Mouse (Mus musculus) forebrain, embryonic 14.5 days (tissue): ENCODE data around the gene Rbfox2. TPM values are rescaled to one million over a fixed set of nuclear protein-coding genes. Genes with fewer than 3 reads are reported as not detected.

Experiments
- ATAC-seq: fragments of 200-750 bp; cut with Nextera tagmentation; 2 replicates; pipeline ENCODE4 v1.8.0; 2017; ENCODE audit warnings: mild to moderate bottlenecking, moderate library complexity
- DNase-seq: peaks from one replicate; pipeline ENCODE4 v3.0.0-alpha.2; 2015; ENCODE audit warnings: low spot score
- H3K27ac ChIP-seq: fragments of 300-500 bp; sonication (generic); 2 replicates; pipeline ENCODE4 v1.5.1; 2014; ENCODE audit warnings: low read depth, mild to moderate bottlenecking, control low read depth, low read length, moderate library complexity
- H3K27me3 ChIP-seq: fragments of 300-500 bp; sonication (generic); replicated peaks from 2 replicates; pipeline ENCODE4 v1.6.1; 2014; ENCODE audit warnings: low read length, control low read depth, mixed read lengths; ENCODE audit not compliant: control insufficient read depth, insufficient read depth
- H3K36me3 ChIP-seq: fragments of 300-500 bp; sonication (generic); 2 replicates; pipeline ENCODE4 v1.6.1; 2014; ENCODE audit warnings: low read length, control low read depth; ENCODE audit not compliant: control insufficient read depth, insufficient read depth
- H3K4me1 ChIP-seq: fragments of 300-500 bp; sonication (generic); 2 replicates; pipeline ENCODE4 v1.6.1; 2014; ENCODE audit warnings: antibody characterized with exemption, low read length, control low read depth; ENCODE audit not compliant: control insufficient read depth, insufficient read depth
- H3K4me2 ChIP-seq: fragments of 300-500 bp; sonication (generic); 2 replicates; pipeline ENCODE4 v1.6.1; 2014; ENCODE audit warnings: mild to moderate bottlenecking, control low read depth, low read length
- H3K4me3 ChIP-seq: fragments of 300-500 bp; sonication (generic); 2 replicates; pipeline ENCODE4 v1.5.1; 2014; ENCODE audit warnings: low read depth, low read length, control low read depth
- H3K9ac ChIP-seq: fragments of 300-500 bp; sonication (generic); 2 replicates; pipeline ENCODE4 v1.6.1; 2014; ENCODE audit warnings: mild to moderate bottlenecking, low read length, control low read depth, moderate library complexity
- H3K9me3 ChIP-seq: fragments of 300-500 bp; sonication (generic); replicated peaks from 2 replicates; pipeline ENCODE4 v1.6.1; 2016; ENCODE audit warnings: low read length, control low read depth, mixed read lengths; ENCODE audit not compliant: control insufficient read depth
- WGBS: fragments of 180-500 bp; shearing (Covaris S2); extraction: QIAGEN DNeasy Blood & Tissue Kit; methylation state at CpG from one replicate; pipeline ENCODE4 v1.1.7; 2014; 5-methylcytosine and 5-hydroxymethylcytosine counted together
- polyA plus RNA-seq: library from polyadenylated mRNA; unstranded; fragments of >200 nt; fragmentation: Nextera tagmentation; extraction: Ambion mirVana; gene quantifications from 2 replicates; pipeline ENCODE4 v1.2.1, GENCODE M21; 2014

The Rbfox2 gene
- polyA plus RNA-seq, 1 experiment from 2014 or later, result 186 TPM

- no peaks in the 10 kb centered on the region for H3K27me3 ChIP-seq
- WGBS, result 65% methylated on average over 1 of the region's 1 CpGs
- ATAC-seq (no peak), DNase-seq (no peak)
- H3K4me3 ChIP-seq, result no peak overlapping the region
- H3K4me2 ChIP-seq, result no peak overlapping the region
- H3K36me3 ChIP-seq, result no peaks in the 10 kb centered on the region
- H3K9me3 ChIP-seq, result no peaks in the 10 kb centered on the region
- H3K9ac ChIP-seq, result no peak overlapping the region
- no peak overlapping the region for H3K27ac ChIP-seq
- peaks cover 2% of the 10 kb centered on the region; the same call in 1 of the 2 replicates for H3K4me1 ChIP-seq
These were observed 69.1 kb downstream of the Rbfox2 start for GRCm38 (mm10) chr15:77237661-77238060.

GRCm38 (mm10) chr15:77236055-77236567 lies 70.7 kb downstream of the Rbfox2 start:
- Histone ChIP-seq H3K4me1 (peaks cover 2% of the 10 kb centered on the region; the same call in 1 of the 2 replicates), H3K27me3 (no peaks in the 10 kb centered on the region), H3K36me3 (no peaks in the 10 kb centered on the region), H3K9ac (no peak overlapping the region), H3K27ac (no peak overlapping the region), H3K4me2 (no peak overlapping the region), H3K9me3 (no peaks in the 10 kb centered on the region), H3K4me3 (no peak overlapping the region)
- no peak for ATAC-seq
- no peak for DNase-seq
- WGBS, result 82% methylated on average over 7 of the region's 7 CpGs

GRCm38 (mm10) chr15:77235551-77235950 lies 71.3 kb downstream of the Rbfox2 start:
- Histone ChIP-seq H3K9me3 (no peaks in the 10 kb centered on the region), H3K4me2 (no peak overlapping the region), H3K4me1 (peaks cover 2% of the 10 kb centered on the region; the same call in 1 of the 2 replicates), H3K9ac (no peak overlapping the region), H3K36me3 (no peaks in the 10 kb centered on the region), H3K4me3 (no peak overlapping the region), H3K27me3 (no peaks in the 10 kb centered on the region), H3K27ac (no peak overlapping the region)
- DNase-seq (no peak), ATAC-seq (no peak)
- WGBS, result 83% methylated on average over 4 of the region's 4 CpGs

- no peaks in the 10 kb centered on the region for H3K36me3 ChIP-seq
- peaks cover 2% of the 10 kb centered on the region; the same call in 1 of the 2 replicates for H3K4me1 ChIP-seq
- H3K27me3 ChIP-seq, result no peaks in the 10 kb centered on the region
- WGBS, result 75% methylated on average over 4 of the region's 4 CpGs
- H3K4me3 ChIP-seq, result no peak overlapping the region
- no peak overlapping the region for H3K4me2 ChIP-seq
- no peaks in the 10 kb centered on the region for H3K9me3 ChIP-seq
- ATAC-seq (no peak), DNase-seq (no peak)
- H3K27ac ChIP-seq, result no peak overlapping the region
- no peak overlapping the region for H3K9ac ChIP-seq
These were observed 72.5 kb downstream of the Rbfox2 start for GRCm38 (mm10) chr15:77234296-77234695.

- 0 out of 2 replicates have a peak, but pooled peaks cover 2% of the 10 kb centered on the region for H3K4me1 ChIP-seq
- no peaks in the 10 kb centered on the region for H3K9me3 ChIP-seq
- no peaks in the 10 kb centered on the region for H3K36me3 ChIP-seq
- H3K27ac ChIP-seq, result no peak overlapping the region
- WGBS, result 84% methylated on average over 3 of the region's 3 CpGs
- ATAC-seq (no peak), DNase-seq (no peak)
- H3K4me3 ChIP-seq, result no peak overlapping the region
- no peak overlapping the region for H3K4me2 ChIP-seq
- no peak overlapping the region for H3K9ac ChIP-seq
- no peaks in the 10 kb centered on the region for H3K27me3 ChIP-seq
These were observed 76.7 kb downstream of the Rbfox2 start for GRCm38 (mm10) chr15:77230144-77230543.

GRCm38 (mm10) chr15:77226831-77227354 lies 79.9 kb downstream of the Rbfox2 start:
- Histone ChIP-seq H3K27ac (no peak overlapping the region), H3K4me2 (no peak overlapping the region), H3K4me1 (no peaks in the 10 kb centered on the region), H3K9me3 (no peaks in the 10 kb centered on the region), H3K4me3 (no peak overlapping the region), H3K36me3 (no peaks in the 10 kb centered on the region), H3K27me3 (no peaks in the 10 kb centered on the region), H3K9ac (no peak overlapping the region)
- DNase-seq (peak; percentile 24), ATAC-seq (no peak)
- 62% methylated on average over 7 of the region's 7 CpGs for WGBS

GRCm38 (mm10) chr15:77225858-77226257 lies 80.9 kb downstream of the Rbfox2 start:
- Histone ChIP-seq H3K4me3 (no peak overlapping the region), H3K9ac (no peak overlapping the region)
- no peak for DNase-seq

GRCm38 (mm10) chr15:77225274-77225673 lies 81.5 kb downstream of the Rbfox2 start:
- ATAC-seq, result no peak
- H3K4me1 ChIP-seq, result no peaks in the 10 kb centered on the region
- no peak overlapping the region for H3K9ac ChIP-seq
- H3K4me2 ChIP-seq, result no peak overlapping the region
- H3K4me3 ChIP-seq, result no peak overlapping the region
- no peaks in the 10 kb centered on the region for H3K36me3 ChIP-seq
- H3K27ac ChIP-seq, result no peak overlapping the region
- peak; percentile 77 for DNase-seq
- no peaks in the 10 kb centered on the region for H3K27me3 ChIP-seq
- no peaks in the 10 kb centered on the region for H3K9me3 ChIP-seq

More at GRCm38 (mm10) chr15:77225858-77226257, 80.9 kb downstream of the Rbfox2 start:
- ATAC-seq, result no peak
- no peaks in the 10 kb centered on the region for H3K9me3 ChIP-seq
- no peak overlapping the region for H3K27ac ChIP-seq
- no peaks in the 10 kb centered on the region for H3K36me3 ChIP-seq
- WGBS, result 41% methylated on average over 4 of the region's 4 CpGs
- no peaks in the 10 kb centered on the region for H3K4me1 ChIP-seq
- H3K4me2 ChIP-seq, result no peak overlapping the region
- H3K27me3 ChIP-seq, result no peaks in the 10 kb centered on the region

- no peak for DNase-seq
- no peak overlapping the region for H3K27ac ChIP-seq
- H3K4me1 ChIP-seq, result no peaks in the 10 kb centered on the region
- H3K4me3 ChIP-seq, result no peak overlapping the region
- H3K9ac ChIP-seq, result no peak overlapping the region
- H3K36me3 ChIP-seq, result no peaks in the 10 kb centered on the region
- H3K9me3 ChIP-seq, result no peaks in the 10 kb centered on the region
- no peak for ATAC-seq
- WGBS, result 86% methylated on average over 4 of the region's 4 CpGs
- no peaks in the 10 kb centered on the region for H3K27me3 ChIP-seq
- no peak overlapping the region for H3K4me2 ChIP-seq
These were observed 86.0 kb downstream of the Rbfox2 start for GRCm38 (mm10) chr15:77220833-77221232.
